Mouse (Mus musculus) heart, adult 2 months (tissue): ENCODE measurements at regions not wholly inside any gene's neighbourhood (a gene's known extent, or its start where the extent isn't known, plus 50 kb on each side); places are given as distances from the start of the nearest gene placed in this dataset.

Experiments
- CTCF ChIP-seq: fragments of 200-600 bp; IDR thresholded peaks from 2 replicates; pipeline ENCODE4 v1.8.1; 2022; ENCODE audit warnings: antibody characterized with exemption, mild to moderate bottlenecking, moderate library complexity
- POLR2A ChIP-seq: fragments of 200-500 bp; IDR thresholded peaks from 2 replicates; pipeline ENCODE4 v1.6.1; 2011; ENCODE audit warnings: mild to moderate bottlenecking, low read depth, low read length, control low read depth; ENCODE audit not compliant: insufficient read depth

GRCm38 (mm10) chr14:24766260-24766659, 279.3 kb downstream of the Rps24 start:
- TF ChIP-seq POLR2A (no peak), CTCF (no peak)
